Mouse (Mus musculus) thymus, postnatal 0 days (tissue): ENCODE measurements around the gene Szrd1. TPM values are rescaled to one million over a fixed set of nuclear protein-coding genes. Genes with fewer than 3 reads are reported as not detected.

Experiments used
- DNase-seq: peaks from one replicate; pipeline ENCODE4 v3.0.0-alpha.2; 2015; ENCODE audit warnings: low spot score
- polyA plus RNA-seq: library from polyadenylated mRNA; unstranded; fragments of >200 nt; fragmentation: Nextera tagmentation; extraction: Ambion mirVana; gene quantifications from 2 replicates; pipeline ENCODE4 v1.2.1, GENCODE M21; 2015

Szrd1 gene
- polyA plus RNA-seq, 1 experiment from 2014 or later: 32.6 TPM

DNA sequence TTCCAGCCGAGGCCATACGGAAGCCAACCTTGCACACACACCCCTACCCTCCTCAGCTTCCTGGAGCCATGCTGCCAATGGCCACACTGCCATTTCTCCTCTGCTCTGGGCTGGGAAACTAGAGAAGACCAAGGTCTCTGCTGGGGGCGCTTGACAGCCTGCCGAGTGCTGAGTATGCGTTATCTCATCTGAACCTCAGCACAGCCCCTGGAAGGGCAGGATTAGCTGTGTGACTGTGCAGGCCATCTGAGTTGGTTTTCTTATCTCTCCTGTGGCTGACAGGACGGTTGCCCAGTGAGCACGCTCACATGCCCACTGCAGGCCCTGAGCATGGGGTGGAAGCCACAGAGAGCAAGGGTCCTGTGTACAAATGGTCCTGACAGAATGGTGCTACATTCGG, 70.9 kb downstream of the Szrd1 start:
- no peak for DNase-seq

DNA sequence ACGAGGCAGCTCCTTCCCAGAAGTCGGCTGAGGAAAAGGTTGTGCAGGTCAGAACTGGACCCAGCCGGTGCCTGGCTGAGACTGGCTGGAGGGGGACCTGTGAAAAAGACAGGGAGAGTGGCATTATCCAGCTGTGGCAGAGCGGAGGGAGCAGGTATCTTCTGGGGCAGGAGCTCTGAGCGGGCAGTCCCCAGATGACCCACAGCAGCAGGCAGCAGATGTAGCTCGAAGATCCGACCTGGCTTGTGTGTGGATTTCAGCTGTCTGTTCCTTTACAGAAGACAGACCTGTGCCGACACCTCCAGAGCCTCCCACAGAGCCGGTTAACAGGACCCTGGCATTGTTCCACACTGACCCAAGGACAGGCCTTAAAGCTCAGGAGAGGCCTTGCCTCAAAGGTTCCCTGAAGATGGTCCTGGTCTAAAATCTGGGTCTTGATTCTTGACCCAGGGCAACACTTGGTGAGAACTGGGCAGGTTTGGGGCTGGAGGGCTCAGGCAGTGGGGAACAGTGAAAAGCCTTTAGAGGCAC, 72.0 kb downstream of the Szrd1 start:
- DNase-seq: no peak

DNA sequence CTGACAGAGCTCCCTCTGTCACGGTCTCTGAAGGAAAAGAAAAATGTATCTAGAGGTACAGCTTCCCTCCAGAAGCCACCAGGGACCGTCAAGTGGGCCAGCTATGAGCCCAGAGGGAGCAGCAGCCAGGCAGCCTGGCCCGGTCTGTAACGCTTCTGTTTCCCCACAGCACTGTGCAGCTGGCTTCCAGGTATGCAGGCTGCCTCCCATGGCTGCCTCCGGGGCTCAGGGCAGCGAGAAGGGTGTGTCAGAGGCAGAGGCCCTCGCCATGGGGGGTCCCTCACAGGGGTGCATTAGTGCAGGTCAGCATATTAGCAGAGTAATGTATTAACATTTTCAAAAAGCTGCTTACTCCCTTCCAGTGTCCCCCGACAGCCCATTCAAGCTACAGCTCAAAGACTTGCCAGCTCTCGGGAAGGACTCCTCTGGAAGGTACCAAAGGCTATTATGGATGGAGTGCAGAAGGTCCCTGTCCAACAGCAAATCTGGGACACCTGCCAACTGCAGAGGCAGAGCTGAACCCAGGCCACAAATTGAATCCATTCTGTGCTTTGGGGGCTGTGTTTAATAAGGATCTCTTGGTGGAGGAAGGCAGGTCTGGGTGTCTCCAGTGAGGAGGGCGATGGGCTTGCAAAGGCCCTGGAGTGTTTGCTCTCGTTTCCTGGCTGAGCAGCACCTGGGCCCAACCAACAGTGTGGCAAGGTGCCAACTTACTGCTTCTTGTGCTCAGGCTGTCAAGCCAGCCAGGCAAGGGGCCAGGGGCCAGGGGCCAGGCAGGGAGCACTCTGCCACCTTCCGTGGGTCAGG, 72.7 kb downstream of the Szrd1 start:
- no peak for DNase-seq

DNA sequence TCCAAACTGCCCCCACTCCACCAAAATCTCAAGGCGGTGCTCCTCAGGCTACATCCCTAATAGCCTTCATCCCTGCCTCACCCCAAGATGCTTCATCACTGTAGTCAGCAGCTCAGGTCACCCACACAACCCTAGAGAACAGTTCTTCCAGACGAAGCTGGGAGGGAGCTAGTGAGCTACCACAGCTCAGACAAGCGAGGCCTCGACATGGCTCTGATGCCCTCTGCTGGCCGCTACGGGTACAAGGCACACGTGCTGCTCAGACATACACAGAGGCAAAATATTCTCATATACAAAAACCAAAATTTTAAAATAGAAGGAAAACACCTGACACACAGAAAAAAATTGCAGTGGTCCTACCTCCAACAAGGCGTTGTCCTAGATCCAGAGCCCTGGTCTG, 74.5 kb downstream of the Szrd1 start:
- DNase-seq: peak; percentile 91

DNA sequence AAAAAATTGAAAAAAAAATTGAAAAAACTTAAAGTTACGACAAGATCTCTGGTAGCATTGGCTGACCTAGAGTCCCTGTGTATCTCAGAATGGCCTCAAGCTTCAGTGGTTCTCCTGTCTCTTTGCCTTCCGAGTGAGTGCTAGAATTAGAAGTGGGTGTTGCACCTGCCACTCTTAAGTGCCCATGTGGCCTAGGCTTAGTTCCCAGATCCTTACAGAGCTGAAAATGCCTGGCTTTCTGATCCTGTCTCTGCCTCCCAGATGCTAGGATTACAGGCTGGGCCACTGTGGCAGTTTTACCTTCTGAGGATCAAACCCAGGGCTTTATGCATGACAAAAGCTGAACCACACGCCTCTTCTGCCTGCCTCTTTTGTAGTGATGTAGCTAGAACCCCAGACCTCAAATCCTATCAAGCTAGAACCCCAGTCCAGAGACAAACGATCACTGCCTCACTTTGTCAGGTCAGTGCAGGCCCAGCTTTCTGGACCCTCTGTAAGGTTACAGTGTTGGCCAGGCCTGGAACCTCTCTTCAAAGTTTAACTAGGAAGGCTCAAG, 75.4 kb downstream of the Szrd1 start:
- DNase-seq: no peak

Other genes starting within 250 kb of the Szrd1 start
- 13.6 and 14.8 TPM in 2 replicates for gene Padi2, start 233.4 kb downstream of the Szrd1 start, polyA plus RNA-seq
- gene Sdhb, start 178.6 kb downstream of the Szrd1 start, polyA plus RNA-seq: 434 and 468 TPM in 2 replicates
- 39.0 and 41.8 TPM in 2 replicates for gene Atp13a2, start 152.9 kb downstream of the Szrd1 start, polyA plus RNA-seq
- gene Mfap2, start 129.4 kb downstream of the Szrd1 start, polyA plus RNA-seq: 24.4 and 32.8 TPM in 2 replicates
- 1.9 and 2.1 TPM in 2 replicates for gene Crocc, start 79.2 kb downstream of the Szrd1 start, polyA plus RNA-seq
- 93.7 and 103 TPM in 2 replicates for gene Necap2, start 61.4 kb downstream of the Szrd1 start, polyA plus RNA-seq
- gene Spata21, start 51.4 kb downstream of the Szrd1 start, polyA plus RNA-seq: 0.15 and 0.17 TPM in 2 replicates
- 19.7 and 22.2 TPM in 2 replicates for gene Fbxo42, start 8.1 kb upstream of the Szrd1 start, polyA plus RNA-seq
- 2.7 and 3.4 TPM in 2 replicates for gene Rsg1, start 74.2 kb upstream of the Szrd1 start, polyA plus RNA-seq
- gene Arhgef19, start 99.7 kb upstream of the Szrd1 start, polyA plus RNA-seq: 0.29 and 0.39 TPM in 2 replicates
- 0.55 and 0.58 TPM in 2 replicates for gene Epha2, start 161.5 kb upstream of the Szrd1 start, polyA plus RNA-seq
- gene Fam131c, start 228.4 kb upstream of the Szrd1 start, polyA plus RNA-seq: 0.25 TPM in 1 of 2 replicates, not detected in the other